Mouse (Mus musculus) embryonic facial prominence, embryonic 12.5 days (tissue): Measurements from ENCODE around the gene Mrps10. TPM values are rescaled to one million over a fixed set of nuclear protein-coding genes. Genes with fewer than 3 reads are reported as not detected.
"Not testable (repeated sequence)": the region's sequence is repeated elsewhere in the genome, so short reads cannot be mapped to it uniquely, and the experiment has no call there.

Experiments
- ATAC-seq: fragments of 200-750 bp; cut with Nextera tagmentation; 2 replicates; pipeline ENCODE4 v1.8.0; 2017; ENCODE audit not compliant: insufficient number of reproducible peaks, insufficient read depth, low FRiP score, low TSS enrichment
- H3K27ac ChIP-seq: fragments of 300-500 bp; sonication (generic); 2 replicates; pipeline ENCODE4 v1.5.1; 2016; ENCODE audit warnings: mild to moderate bottlenecking
- H3K27me3 ChIP-seq: fragments of 300-500 bp; sonication (generic); 2 replicates; pipeline ENCODE4 v1.6.1; 2016; ENCODE audit warnings: mild to moderate bottlenecking, moderate library complexity
- H3K36me3 ChIP-seq: fragments of 300-500 bp; sonication (generic); 2 replicates; pipeline ENCODE4 v1.6.1; 2016; ENCODE audit warnings: mild to moderate bottlenecking
- H3K4me1 ChIP-seq: fragments of 300-500 bp; sonication (generic); 2 replicates; pipeline ENCODE4 v1.6.1; 2016
- H3K4me2 ChIP-seq: fragments of 300-500 bp; sonication (generic); replicated peaks from 2 replicates; pipeline ENCODE4 v1.6.1; 2016; ENCODE audit warnings: mild to moderate bottlenecking, moderate library complexity
- H3K4me3 ChIP-seq: fragments of 300-500 bp; sonication (generic); 2 replicates; pipeline ENCODE4 v1.5.1; 2016; ENCODE audit warnings: mild to moderate bottlenecking
- H3K9ac ChIP-seq: fragments of 300-500 bp; sonication (generic); 2 replicates; pipeline ENCODE4 v1.6.1; 2016; ENCODE audit warnings: mild to moderate bottlenecking, moderate library complexity
- H3K9me3 ChIP-seq: fragments of 300-500 bp; sonication (generic); 2 replicates; pipeline ENCODE4 v1.6.1; 2016; ENCODE audit warnings: mild to moderate bottlenecking, moderate library complexity
- WGBS: fragments of 180-500 bp; shearing (Covaris S2); methylation state at CpG from one replicate; pipeline ENCODE4 v1.1.7; 2016; 5-methylcytosine and 5-hydroxymethylcytosine counted together
- polyA plus RNA-seq: library from polyadenylated mRNA; unstranded; fragments of >200 nt; fragmentation: Nextera tagmentation; extraction: Ambion mirVana; gene quantifications from 2 replicates; pipeline ENCODE4 v1.2.1, GENCODE M21; 2016

Mrps10 gene
- polyA plus RNA-seq, 1 experiment from 2014 or later = 72.7 TPM

DNA sequence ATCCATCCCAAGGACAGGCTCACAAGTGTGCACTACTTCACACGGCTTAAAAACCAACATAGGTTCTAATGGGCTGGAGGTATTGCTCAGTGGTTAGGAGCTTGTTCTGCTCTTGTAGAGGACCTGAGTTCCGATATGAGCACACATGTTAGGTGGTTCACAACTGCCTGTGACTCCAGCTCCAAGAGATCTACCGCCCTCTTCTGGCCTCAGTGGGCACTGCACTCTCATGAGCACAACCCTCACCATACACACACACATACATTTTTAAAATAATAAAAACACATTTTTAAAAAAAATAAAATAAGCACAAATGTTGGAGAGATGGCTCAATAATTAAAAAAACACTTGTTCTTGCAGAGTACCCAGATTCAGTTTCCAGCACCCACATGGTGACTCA is 15.4 kb downstream of the Mrps10 start:
- Histone ChIP-seq H3K4me3 (no peak overlapping the region), H3K36me3 (peaks cover 26% of the 10 kb centered on the region), H3K4me2 (no peak overlapping the region), H3K27me3 (no peaks in the 10 kb centered on the region), H3K27ac (no peak overlapping the region), H3K9me3 (no peaks in the 10 kb centered on the region), H3K9ac (no peak overlapping the region), H3K4me1 (no peaks in the 10 kb centered on the region)
- no peak for ATAC-seq
- WGBS = 91% methylated on average over 3 of the region's 3 CpGs

DNA sequence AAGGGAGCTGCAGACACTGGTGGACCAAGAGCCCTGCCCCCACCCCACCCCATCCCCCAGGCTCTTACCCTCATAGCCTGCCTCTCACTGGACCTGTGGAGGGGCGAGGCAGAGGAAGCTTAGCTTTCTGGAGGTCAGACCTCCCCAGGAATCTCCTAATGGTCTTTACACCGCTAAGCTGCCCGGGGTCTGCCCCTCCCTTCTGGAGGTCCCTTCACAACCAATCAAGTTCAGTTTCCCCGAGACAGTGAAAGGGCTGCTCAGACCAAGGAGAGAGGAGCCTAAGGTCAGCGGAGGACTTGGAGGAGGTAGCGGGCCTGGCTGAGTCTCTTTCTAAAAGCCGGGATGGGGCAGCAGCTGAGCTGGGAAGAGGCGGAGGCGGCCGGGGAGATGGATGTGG is 16.5 kb downstream of the Mrps10 start, which contains the start of gene Guca1b:
Gene Guca1b, plus strand, starts transcription at position 249 of the 400 bp plus-strand sequence.
- H3K27ac ChIP-seq = no peak within 1 kb of the TSS
- no peaks in the 10 kb centered on the region for H3K9me3 ChIP-seq
- no peak for ATAC-seq
- peaks cover 16% of the 10 kb centered on the region for H3K36me3 ChIP-seq
- no peak within 1 kb of the TSS for H3K4me3 ChIP-seq
- H3K9ac ChIP-seq = no peak within 1 kb of the TSS
- no peaks in the 10 kb centered on the region for H3K4me1 ChIP-seq
- 38% methylated on average over 10 of the region's 10 CpGs for WGBS
- no peaks in the 10 kb centered on the region for H3K27me3 ChIP-seq
- no peak within 1 kb of the TSS for H3K4me2 ChIP-seq

GRCm38 (mm10) chr17:47386649-47387048 is 18.0 kb downstream of the Mrps10 start:
- 0 out of 2 replicates have a peak, but pooled peaks cover 2% of the 10 kb centered on the region for H3K36me3 ChIP-seq
- WGBS = 65% methylated on average over 4 of the region's 4 CpGs

DNA sequence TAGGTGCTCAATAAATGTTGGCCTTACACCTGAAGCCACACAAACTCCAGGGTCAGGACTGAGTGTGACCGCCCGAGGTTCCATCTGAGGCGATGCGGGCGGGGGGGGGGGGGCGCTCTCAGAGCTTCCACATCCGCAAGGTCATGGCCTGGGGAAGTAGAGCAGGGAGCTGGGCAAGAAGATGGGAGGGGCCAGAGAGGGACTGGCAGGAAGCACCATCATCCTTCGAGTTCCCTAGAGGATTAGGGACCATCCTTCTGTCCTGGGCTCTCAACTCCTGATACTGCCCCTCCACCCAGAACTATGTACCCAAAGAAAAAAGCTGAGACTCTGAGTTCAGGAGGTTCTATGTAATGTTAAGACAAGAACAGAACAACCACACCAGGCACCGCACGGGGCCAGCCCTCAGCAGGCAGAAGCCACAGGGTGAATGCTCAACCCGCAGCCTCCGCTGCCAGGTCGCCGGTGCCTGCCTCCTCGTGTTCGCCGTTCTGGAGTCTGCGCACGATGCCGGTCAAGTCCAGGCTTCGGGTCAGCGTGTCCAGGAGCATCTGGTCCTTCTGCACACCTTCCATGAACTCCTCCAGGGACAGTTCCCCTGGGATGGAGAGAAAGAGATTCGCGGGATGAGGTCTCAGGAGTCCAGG is 25.7 kb downstream of the Mrps10 start:
- Histone ChIP-seq H3K27me3 (peaks cover 40% of the 10 kb centered on the region), H3K9ac (no peak overlapping the region)
- 23% methylated on average over 24 of the region's 24 CpGs for WGBS

More at GRCm38 (mm10) chr17:47386649-47387048, 18.0 kb downstream of the Mrps10 start:
- no peaks in the 10 kb centered on the region for H3K9me3 ChIP-seq
- H3K9ac ChIP-seq = no peak overlapping the region
- no peaks in the 10 kb centered on the region for H3K27me3 ChIP-seq
- H3K27ac ChIP-seq = no peak overlapping the region
- H3K4me2 ChIP-seq = no peak overlapping the region
- no peak overlapping the region for H3K4me3 ChIP-seq
- no peaks in the 10 kb centered on the region for H3K4me1 ChIP-seq
- no peak for ATAC-seq

DNA sequence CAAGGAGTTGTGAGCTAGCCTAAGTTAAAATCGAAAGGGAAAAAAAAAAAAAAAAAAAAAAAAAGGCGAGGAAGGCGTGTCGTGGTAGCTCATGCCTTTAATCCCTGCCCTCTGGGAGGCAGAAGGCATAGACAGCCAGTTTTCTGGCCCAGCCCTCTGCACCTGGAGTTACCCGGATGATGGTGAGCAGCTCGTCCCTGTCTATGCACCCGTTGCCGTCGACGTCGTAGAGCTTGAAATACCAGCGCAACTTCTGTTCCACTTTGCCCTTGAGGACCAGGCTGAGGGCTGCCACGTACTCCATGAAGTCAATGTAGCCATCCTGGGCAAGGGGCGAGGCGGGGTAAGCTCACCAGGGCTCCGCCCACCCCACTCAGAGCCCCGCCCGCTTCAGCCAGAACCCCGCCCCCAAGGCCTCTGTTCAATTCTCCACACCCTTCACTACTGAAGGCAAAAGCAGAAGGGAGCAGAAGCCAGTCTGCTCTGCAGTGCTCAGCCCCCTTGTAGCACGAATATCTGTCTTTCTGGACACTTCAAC is 26.8 kb downstream of the Mrps10 start:
- H3K27me3 ChIP-seq = peaks cover 40% of the 10 kb centered on the region
- 0 out of 2 replicates have a peak, but pooled peaks cover 3% of the 10 kb centered on the region for H3K4me1 ChIP-seq
- no peak overlapping the region for H3K9ac ChIP-seq
- no peaks in the 10 kb centered on the region for H3K36me3 ChIP-seq
- no peaks in the 10 kb centered on the region for H3K9me3 ChIP-seq
- H3K4me2 ChIP-seq = peak overlapping the region; percentile 45
- H3K27ac ChIP-seq = no peak overlapping the region
- peak; percentile 74; the same call in 1 of the 2 replicates for ATAC-seq
- 3% methylated on average over 18 of the region's 20 CpGs for WGBS
- H3K4me3 ChIP-seq = peak overlapping the region; percentile 21; the same call in 1 of the 2 replicates

More for the DNA sequence above, 25.7 kb downstream of the Mrps10 start:
- Histone ChIP-seq H3K4me3 (peak overlapping the region; percentile 17; the same call in 1 of the 2 replicates), H3K4me2 (peak overlapping the region; percentile 45), H3K4me1 (0 out of 2 replicates have a peak, but pooled peaks cover 3% of the 10 kb centered on the region), H3K9me3 (no peaks in the 10 kb centered on the region), H3K36me3 (no peaks in the 10 kb centered on the region), H3K27ac (no peak overlapping the region)
- no peak for ATAC-seq

DNA sequence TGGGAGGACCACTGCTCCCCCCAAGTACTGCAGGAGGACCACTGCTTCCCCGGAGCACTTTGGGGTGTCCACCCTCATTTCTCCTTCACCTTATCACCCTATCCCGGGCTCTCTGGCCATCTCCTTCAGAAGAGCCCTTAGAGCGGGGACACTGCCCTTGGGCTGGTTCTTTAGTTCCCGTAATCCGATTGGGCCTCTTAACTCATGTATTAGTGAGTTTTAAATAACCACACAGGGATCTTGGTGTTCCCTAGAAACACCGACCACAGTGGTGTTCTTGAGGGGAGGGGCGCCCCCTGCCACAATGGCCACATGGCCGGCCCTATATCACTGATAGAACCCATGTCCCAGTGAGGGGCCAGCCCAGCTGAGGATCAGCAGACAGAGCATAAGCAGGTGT is 30.4 kb downstream of the Mrps10 start:
- Histone ChIP-seq H3K4me2 (no peak overlapping the region), H3K27me3 (peaks cover 37% of the 10 kb centered on the region), H3K9ac (no peak overlapping the region), H3K27ac (no peak overlapping the region), H3K36me3 (no peaks in the 10 kb centered on the region), H3K9me3 (no peaks in the 10 kb centered on the region), H3K4me3 (no peak overlapping the region), H3K4me1 (0 out of 2 replicates have a peak, but pooled peaks cover 3% of the 10 kb centered on the region)
- 90% methylated on average over 8 of the region's 8 CpGs for WGBS
- ATAC-seq = no peak

GRCm38 (mm10) chr17:47400451-47400850 is 31.8 kb downstream of the Mrps10 start, which contains the start of gene Guca1a:
TSS of gene Guca1a (minus strand) at chr17:47400584.
- WGBS = 36% methylated on average over 10 of the region's 10 CpGs
- no peak for ATAC-seq
- H3K27me3 ChIP-seq = peaks cover 25% of the 10 kb centered on the region

DNA sequence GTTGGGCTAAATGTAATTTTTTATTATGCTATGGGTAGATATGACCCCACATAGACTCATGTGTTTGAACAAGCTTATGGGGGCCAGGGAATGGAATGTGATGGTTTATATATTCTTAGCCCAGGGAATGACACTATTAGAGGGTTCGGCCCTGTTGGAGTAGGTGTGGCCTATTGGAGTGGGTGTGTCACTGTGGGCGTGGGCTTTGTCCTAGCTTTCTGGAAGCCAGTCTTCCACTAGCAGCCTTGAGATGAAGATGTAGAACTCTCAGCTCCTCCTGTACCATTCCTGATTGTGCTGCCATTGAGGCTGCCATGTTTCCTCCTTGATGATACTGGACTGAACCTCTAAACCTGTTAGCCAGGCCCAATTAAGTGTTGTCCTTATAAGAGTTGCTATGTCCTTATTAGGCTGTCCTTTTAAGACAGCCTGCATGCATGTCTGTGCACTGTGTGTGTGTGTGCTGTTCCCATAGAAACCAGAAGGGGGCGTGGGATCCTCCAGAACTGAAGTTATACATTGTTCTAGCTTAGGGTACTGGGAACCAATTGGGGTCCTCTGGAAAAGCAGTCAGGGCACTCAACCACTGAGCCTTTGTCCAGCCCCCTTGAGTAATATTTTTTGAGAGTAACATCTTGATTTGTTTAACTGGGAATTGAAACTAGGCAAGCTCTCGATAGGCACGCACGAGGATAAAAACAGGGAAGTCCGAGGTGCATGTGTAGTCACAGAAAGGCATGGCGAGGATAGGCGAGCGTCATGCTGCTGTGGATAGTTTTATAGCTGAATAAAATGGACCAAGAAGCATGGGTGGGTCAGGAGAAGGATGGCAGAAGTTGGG is 39.2 kb downstream of the Mrps10 start:
- Histone ChIP-seq H3K36me3 (no peaks in the 10 kb centered on the region), H3K4me1 (no peaks in the 10 kb centered on the region), H3K27ac (no peak overlapping the region), H3K27me3 (peaks cover 21% of the 10 kb centered on the region), H3K9ac (no peak overlapping the region), H3K9me3 (no peaks in the 10 kb centered on the region), H3K4me2 (no peak overlapping the region), H3K4me3 (no peak overlapping the region)
- no peak for ATAC-seq
- WGBS = 51% methylated on average over 10 of the region's 10 CpGs

More at GRCm38 (mm10) chr17:47400451-47400850, 31.8 kb downstream of the Mrps10 start, which contains the start of gene Guca1a:
- no peaks in the 10 kb centered on the region for H3K9me3 ChIP-seq
- H3K4me2 ChIP-seq = no peak within 1 kb of the TSS
- no peak within 1 kb of the TSS for H3K4me3 ChIP-seq
- no peak within 1 kb of the TSS for H3K27ac ChIP-seq
- no peak within 1 kb of the TSS for H3K9ac ChIP-seq
- H3K4me1 ChIP-seq = 0 out of 2 replicates have a peak, but pooled peaks cover 2% of the 10 kb centered on the region
- no peaks in the 10 kb centered on the region for H3K36me3 ChIP-seq

- no peaks in the 10 kb centered on the region for H3K4me1 ChIP-seq
- 0 out of 2 replicates have a peak, but pooled peaks have one; percentile 16 for ATAC-seq
- no peaks in the 10 kb centered on the region for H3K9me3 ChIP-seq
- H3K4me2 ChIP-seq = no peak overlapping the region
- no peaks in the 10 kb centered on the region for H3K36me3 ChIP-seq
- no peak overlapping the region for H3K4me3 ChIP-seq
- H3K27me3 ChIP-seq = peaks cover 27% of the 10 kb centered on the region
- 26% methylated on average over 8 of the region's 8 CpGs for WGBS
- H3K27ac ChIP-seq = no peak overlapping the region
- no peak overlapping the region for H3K9ac ChIP-seq
Observed at GRCm38 (mm10) chr17:47408558-47408898, 39.8 kb downstream of the Mrps10 start.

- peak overlapping the region; percentile 41; the same call in 1 of the 2 replicates for H3K9ac ChIP-seq
- peaks cover 35% of the 10 kb centered on the region for H3K27me3 ChIP-seq
- H3K36me3 ChIP-seq, H3K4me1 ChIP-seq, H3K27ac ChIP-seq, H3K9me3 ChIP-seq, ATAC-seq: not testable (repeated sequence)
- peak overlapping the region; percentile 65 for H3K4me2 ChIP-seq
- peak overlapping the region; percentile 39 for H3K4me3 ChIP-seq
- 3% methylated on average over 74 of the region's 74 CpGs for WGBS
Observed at GRCm38 (mm10) chr17:47409897-47410861, 41.5 kb downstream of the Mrps10 start.

DNA sequence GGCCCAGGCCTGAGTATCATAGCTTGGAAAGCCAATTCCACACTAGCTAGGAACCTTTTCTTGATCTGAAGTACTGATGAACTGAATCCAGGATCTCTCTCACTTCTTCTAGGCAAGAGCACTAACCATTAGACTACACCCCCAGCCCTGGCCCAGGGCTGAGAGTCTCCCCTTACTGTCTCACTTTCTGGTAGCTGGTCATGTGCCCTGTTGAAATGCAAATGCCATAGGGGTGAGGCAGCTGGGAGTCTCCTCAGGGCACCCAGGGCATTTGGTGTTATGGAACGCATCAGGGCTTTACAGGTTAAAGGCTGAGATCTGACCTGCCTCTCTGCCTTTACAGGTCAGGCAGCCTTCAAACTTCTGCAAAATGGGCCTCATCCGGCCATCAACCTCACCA is 51.5 kb downstream of the Mrps10 start:
- Histone ChIP-seq H3K9me3 (no peaks in the 10 kb centered on the region), H3K4me3 (no peak overlapping the region), H3K27ac (no peak overlapping the region), H3K4me2 (no peak overlapping the region), H3K4me1 (no peaks in the 10 kb centered on the region), H3K9ac (no peak overlapping the region), H3K27me3 (no peaks in the 10 kb centered on the region), H3K36me3 (no peaks in the 10 kb centered on the region)
- 74% methylated on average over 2 of the region's 2 CpGs for WGBS
- no peak for ATAC-seq
